Mouse (Mus musculus): ENCODE results near the gene Zc2hc1b.

GRCm38 (mm10) chr10:13177973-13178624 lies at the start of gene Zc2hc1b:
- TF ChIP-seq POLR2A (IDR thresholded peaks at IDR 0.05; ENCODE audit: extremely low read depth, insufficient read depth, low read length) (no peak), CTCF (IDR thresholded peaks at IDR 0.05; ENCODE audit: extremely low read depth, insufficient read depth, low read length) (no peak)
